Mouse (Mus musculus): ENCODE measurements around the gene St8sia6.

DNA sequence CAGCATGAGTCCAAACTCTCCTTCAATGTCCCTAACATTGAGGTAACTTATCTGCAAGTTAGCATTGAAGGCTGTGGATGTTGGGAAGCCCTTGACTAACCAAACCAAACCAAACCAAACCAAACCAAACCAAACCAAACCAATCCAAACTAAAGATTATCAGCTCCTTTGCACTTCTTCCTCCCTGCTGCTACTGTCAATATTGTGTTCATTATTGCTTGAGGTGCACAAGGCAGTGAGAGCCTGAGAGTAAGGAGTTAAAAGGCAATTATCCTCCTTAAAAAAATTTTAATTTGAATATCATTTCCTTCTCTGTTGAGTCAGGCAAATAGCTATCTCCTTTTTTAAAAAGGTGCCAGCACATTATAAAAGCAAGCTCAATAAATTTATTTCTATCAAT is 190.8 kb downstream of the St8sia6 start:
- TF ChIP-seq CTCF (IDR thresholded peaks at IDR 0.05; ENCODE audit: low read depth) (no peak), EP300 (IDR thresholded peaks at IDR 0.05; ENCODE audit: low read depth) (no peak)

Measured in heart, postnatal 0 days (tissue).